Mouse (Mus musculus): ENCODE results near the gene Prkar2a. TPM values are rescaled to one million over a fixed set of nuclear protein-coding genes. Genes with fewer than 3 reads are reported as not detected.

Gene Prkar2a
- polyA plus RNA-seq, 1 experiment from 2014 or later = 59.3 TPM

DNA sequence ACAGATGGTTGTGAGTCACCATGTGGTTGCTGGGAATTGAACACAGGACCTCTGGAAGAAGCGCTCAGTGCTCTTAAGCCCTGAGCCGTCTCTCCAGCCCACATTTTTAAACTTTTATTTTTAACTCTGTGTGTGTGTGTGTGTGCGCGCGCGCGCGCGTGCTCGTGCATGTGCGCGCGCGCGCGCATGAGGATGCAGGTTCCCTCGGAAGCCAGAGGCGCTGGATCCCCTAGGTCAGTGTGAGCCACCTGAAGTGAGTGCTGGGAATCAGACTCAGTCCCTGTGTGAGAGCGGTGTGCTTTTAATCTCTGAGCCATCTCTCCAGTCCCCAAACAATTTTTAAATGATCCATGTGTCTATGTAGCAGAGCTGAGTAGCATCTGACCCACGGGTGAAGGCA lies 70.0 kb downstream of the Prkar2a start:
- H3K4me1 ChIP-seq = no peaks in the 10 kb centered on the region
- no peak overlapping the region for H3K4me3 ChIP-seq
- WGBS = 96% methylated on average over 20 of the region's 20 CpGs
- H3K9ac ChIP-seq = no peak overlapping the region
- no peaks in the 10 kb centered on the region for H3K27me3 ChIP-seq
- ATAC-seq (ENCODE audit: low FRiP score) = no peak
- no peak overlapping the region for H3K4me2 ChIP-seq (replicated peaks)
- no peak overlapping the region for H3K27ac ChIP-seq
- no peaks in the 10 kb centered on the region for H3K9me3 ChIP-seq (replicated peaks)
- no peaks in the 10 kb centered on the region for H3K36me3 ChIP-seq

DNA sequence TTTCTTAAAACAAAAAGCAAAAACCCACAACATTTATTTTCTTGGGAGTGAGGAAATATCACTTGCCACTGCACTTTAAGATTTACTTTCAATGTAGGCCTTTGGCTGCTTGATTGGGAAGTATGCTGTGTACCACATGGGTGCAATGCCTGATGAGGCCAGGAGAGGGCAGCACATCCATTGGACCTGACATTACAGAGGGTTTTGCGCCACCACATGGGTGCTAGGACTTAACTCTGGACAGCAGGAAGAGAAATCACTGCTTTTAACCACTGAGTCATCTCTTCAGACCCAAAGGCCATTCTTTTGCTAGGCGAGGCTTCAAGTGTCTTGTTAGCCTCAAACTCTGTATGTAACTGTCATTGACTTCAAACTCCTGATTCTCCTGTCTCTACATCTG lies 70.7 kb downstream of the Prkar2a start:
- H3K9me3 ChIP-seq (replicated peaks) = no peaks in the 10 kb centered on the region
- no peaks in the 10 kb centered on the region for H3K27me3 ChIP-seq
- no peak overlapping the region for H3K27ac ChIP-seq
- no peak for ATAC-seq (ENCODE audit: low FRiP score)
- no peak overlapping the region for H3K4me3 ChIP-seq
- 53% methylated on average over 2 of the region's 2 CpGs for WGBS
- no peaks in the 10 kb centered on the region for H3K4me1 ChIP-seq
- H3K9ac ChIP-seq = no peak overlapping the region
- H3K36me3 ChIP-seq = no peaks in the 10 kb centered on the region
- no peak overlapping the region for H3K4me2 ChIP-seq (replicated peaks)

DNA sequence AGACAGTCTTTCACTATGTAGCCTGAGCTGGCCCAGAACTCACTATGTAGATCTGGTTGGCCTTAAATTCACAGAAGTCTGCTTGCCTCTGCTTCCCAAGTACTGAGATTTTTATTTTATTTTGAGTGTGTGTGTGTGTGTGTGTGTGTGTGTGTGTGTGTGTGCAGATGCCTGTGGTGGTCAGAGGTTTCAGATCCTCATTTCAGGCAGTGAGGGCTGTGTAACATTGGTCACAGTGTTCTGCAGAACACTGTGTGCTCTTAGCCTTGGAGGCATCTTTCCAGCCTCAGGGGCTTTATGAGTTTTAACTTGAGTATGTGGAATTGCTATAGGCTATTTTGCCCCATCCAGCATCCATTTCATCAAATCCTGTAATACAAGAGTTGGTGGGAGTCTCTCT lies 72.4 kb downstream of the Prkar2a start:
- Histone ChIP-seq H3K27ac (no peak overlapping the region), H3K4me2 (replicated peaks) (no peak overlapping the region), H3K4me1 (no peaks in the 10 kb centered on the region), H3K4me3 (no peak overlapping the region), H3K9ac (no peak overlapping the region), H3K9me3 (replicated peaks) (no peaks in the 10 kb centered on the region), H3K36me3 (no peaks in the 10 kb centered on the region), H3K27me3 (no peaks in the 10 kb centered on the region)
- ATAC-seq (ENCODE audit: low FRiP score) = no peak

DNA sequence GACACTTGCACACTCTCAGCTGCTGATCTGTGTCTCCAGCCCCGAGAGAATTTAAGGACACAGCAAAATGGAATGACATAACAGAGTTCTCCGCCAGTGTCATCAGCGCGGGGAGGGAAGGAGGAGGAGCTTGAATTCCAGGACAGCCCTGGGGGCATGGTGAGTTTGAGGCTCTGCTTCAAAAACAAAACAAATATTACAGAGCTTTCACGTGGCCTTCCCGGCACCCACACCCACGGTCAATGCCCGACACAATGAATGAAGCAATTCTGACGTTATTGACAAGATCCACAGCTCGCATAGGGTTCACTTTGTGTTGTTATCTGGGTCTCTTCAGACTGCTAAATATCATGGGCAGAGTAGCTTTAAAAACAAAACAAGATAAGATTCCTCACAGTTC lies 75.9 kb downstream of the Prkar2a start:
- Histone ChIP-seq H3K9me3 (replicated peaks) (no peaks in the 10 kb centered on the region), H3K9ac (no peak overlapping the region), H3K36me3 (no peaks in the 10 kb centered on the region), H3K27ac (no peak overlapping the region), H3K4me3 (no peak overlapping the region), H3K27me3 (no peaks in the 10 kb centered on the region), H3K4me2 (replicated peaks) (no peak overlapping the region), H3K4me1 (no peaks in the 10 kb centered on the region)
- ATAC-seq (ENCODE audit: low FRiP score) = no peak
- WGBS = 75% methylated on average over 10 of the region's 10 CpGs

DNA sequence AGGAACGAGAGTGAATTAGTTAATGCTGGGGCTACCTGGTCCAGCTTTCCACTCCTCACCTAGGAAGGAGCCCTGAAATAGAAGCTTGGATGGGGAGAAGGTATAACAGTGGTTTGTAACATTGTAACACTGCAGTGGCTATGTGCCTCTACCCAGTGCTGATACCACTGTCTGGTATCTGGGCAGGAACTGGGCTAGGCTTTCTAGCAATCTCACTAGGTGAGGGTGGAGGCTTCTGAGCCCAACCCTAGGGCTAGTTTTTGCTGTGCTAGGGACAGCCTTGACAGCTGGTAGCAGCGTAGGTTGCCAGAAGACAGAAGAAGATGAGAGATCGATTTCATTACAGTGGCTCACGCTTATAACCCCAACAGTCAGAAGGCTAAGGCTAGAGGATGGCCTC lies 87.5 kb downstream of the Prkar2a start:
- WGBS = 89% methylated on average over 4 of the region's 4 CpGs
- no peak overlapping the region for H3K4me3 ChIP-seq

DNA sequence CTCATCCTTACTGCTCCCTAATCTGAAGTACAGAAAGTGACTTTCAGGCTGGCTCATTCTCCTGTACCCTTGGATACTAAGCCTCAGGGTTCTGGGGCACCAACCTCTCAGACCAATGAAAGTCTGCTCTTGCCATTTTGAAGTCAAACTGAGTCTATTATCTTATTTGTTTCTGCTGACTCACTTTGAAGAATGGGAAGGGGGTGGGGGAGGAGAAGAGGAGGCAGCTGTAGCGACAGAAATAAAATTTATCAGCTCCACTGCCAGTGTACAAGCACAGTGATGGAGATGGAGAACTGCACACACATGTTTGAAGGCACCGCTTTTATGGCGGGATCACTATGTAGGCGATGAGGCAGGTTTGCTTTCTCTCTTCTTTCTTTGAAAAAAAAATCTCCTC lies 88.2 kb downstream of the Prkar2a start:
- no peak overlapping the region for H3K4me3 ChIP-seq
- ATAC-seq (ENCODE audit: low FRiP score) = no peak
- H3K36me3 ChIP-seq = no peaks in the 10 kb centered on the region
- no peak overlapping the region for H3K4me2 ChIP-seq (replicated peaks)
- no peak overlapping the region for H3K27ac ChIP-seq
- no peaks in the 10 kb centered on the region for H3K9me3 ChIP-seq (replicated peaks)
- H3K4me1 ChIP-seq = 0 out of 2 replicates have a peak, but pooled peaks cover 4% of the 10 kb centered on the region
- no peaks in the 10 kb centered on the region for H3K27me3 ChIP-seq
- WGBS = 81% methylated on average over 4 of the region's 4 CpGs
- H3K9ac ChIP-seq = no peak overlapping the region

More for the DNA sequence above, 87.5 kb downstream of the Prkar2a start:
- H3K36me3 ChIP-seq = no peaks in the 10 kb centered on the region
- no peak overlapping the region for H3K9ac ChIP-seq
- no peaks in the 10 kb centered on the region for H3K4me1 ChIP-seq
- ATAC-seq (ENCODE audit: low FRiP score) = no peak
- no peak overlapping the region for H3K27ac ChIP-seq
- no peaks in the 10 kb centered on the region for H3K9me3 ChIP-seq (replicated peaks)
- H3K27me3 ChIP-seq = no peaks in the 10 kb centered on the region
- no peak overlapping the region for H3K4me2 ChIP-seq (replicated peaks)

DNA sequence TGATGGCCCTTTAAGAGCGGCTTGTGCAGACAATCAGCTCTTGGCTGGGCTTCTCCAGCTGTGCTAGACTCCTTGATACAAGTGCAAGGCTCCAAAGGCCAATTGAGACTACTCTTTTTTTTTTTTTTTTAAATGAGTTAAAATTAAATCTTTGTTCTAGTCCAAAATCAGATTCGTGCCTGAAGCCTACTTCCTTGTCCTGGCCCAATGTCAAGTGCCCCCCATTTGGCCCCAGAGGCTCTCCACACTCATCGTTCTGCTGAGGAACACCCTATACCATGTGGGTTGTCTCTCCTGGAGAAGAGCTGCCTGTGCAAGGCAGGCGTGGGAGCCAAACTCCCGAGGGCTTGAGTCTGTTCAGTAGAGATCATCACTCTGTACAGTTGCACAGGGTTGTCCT lies 91.8 kb downstream of the Prkar2a start:
- 68% methylated on average over 5 of the region's 5 CpGs for WGBS
- Histone ChIP-seq H3K27me3 (no peaks in the 10 kb centered on the region), H3K36me3 (no peaks in the 10 kb centered on the region), H3K4me2 (replicated peaks) (no peak overlapping the region), H3K9me3 (replicated peaks) (no peaks in the 10 kb centered on the region), H3K4me1 (peaks cover 21% of the 10 kb centered on the region), H3K9ac (no peak overlapping the region), H3K4me3 (no peak overlapping the region), H3K27ac (no peak overlapping the region)
- no peak for ATAC-seq (ENCODE audit: low FRiP score)

DNA sequence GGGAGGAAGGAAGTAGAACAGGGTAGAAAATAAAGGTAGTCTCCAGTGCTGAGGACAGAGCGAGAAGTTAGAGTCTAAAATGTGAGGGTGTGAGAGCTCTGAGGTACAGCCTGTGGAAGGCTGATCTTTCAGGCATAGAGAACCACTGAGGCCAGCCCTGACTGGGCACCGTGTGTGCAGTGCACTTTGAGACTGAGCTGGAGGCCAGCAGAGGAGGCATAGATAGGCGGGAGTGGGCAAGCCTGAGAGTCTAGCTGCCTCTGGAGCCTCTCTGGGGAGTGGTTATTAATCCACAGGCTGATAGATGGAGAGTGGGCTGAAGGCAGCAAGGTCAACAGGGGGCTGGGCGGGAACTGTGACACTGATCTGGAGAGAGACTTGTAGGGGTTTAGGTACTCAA lies 92.8 kb downstream of the Prkar2a start:
- Histone ChIP-seq H3K27me3 (no peaks in the 10 kb centered on the region), H3K36me3 (no peaks in the 10 kb centered on the region), H3K4me1 (peaks cover 30% of the 10 kb centered on the region), H3K27ac (no peak overlapping the region), H3K4me2 (replicated peaks) (no peak overlapping the region), H3K9ac (no peak overlapping the region), H3K9me3 (replicated peaks) (no peaks in the 10 kb centered on the region), H3K4me3 (no peak overlapping the region)
- 51% methylated on average over 4 of the region's 4 CpGs for WGBS
- no peak for ATAC-seq (ENCODE audit: low FRiP score)

DNA sequence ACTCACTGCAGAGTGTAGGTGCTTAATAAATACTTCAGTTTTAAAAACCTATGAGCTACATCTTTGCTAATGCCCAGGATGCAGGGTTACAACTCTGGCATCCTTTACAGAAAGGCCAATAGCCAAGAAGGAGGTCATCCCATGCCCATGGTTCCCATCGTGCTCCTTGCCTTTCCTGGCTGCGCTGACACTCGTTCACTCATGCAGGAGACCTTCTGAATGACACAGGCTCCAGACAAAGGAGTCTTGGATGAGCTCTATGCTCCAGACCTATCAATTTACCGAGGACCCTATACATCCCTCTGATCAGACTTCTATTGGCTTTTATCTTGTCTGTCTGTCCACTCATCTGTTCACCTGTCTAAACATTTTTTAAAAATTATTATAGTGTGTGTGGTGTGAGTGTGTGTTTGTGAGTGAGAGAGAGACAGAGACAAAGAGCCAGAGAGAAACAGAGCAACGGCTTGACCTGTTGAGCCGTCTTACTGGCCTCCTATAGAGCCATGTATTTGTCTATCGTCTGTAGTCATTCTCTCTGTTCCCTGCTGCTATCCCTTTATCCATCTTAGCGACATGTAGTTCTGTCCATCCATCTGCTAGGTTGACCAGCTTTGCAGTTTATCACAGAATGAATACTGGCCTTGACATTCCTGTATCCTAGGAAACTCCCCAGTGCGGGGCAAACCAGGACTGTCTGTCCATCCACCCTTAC lies 93.9 kb downstream of the Prkar2a start:
- Histone ChIP-seq H3K4me3 (peak overlapping the region; percentile 87), H3K9me3 (replicated peaks) (no peaks in the 10 kb centered on the region), H3K4me2 (replicated peaks) (peak overlapping the region; percentile 77), H3K9ac (peak overlapping the region; percentile 95), H3K4me1 (peaks cover 40% of the 10 kb centered on the region), H3K27me3 (no peaks in the 10 kb centered on the region), H3K36me3 (no peaks in the 10 kb centered on the region), H3K27ac (peak overlapping the region; percentile 98)
- 12% methylated on average over 9 of the region's 9 CpGs for WGBS
- ATAC-seq (ENCODE audit: low FRiP score) = peak; percentile 18; the same call in 1 of the 2 replicates

DNA sequence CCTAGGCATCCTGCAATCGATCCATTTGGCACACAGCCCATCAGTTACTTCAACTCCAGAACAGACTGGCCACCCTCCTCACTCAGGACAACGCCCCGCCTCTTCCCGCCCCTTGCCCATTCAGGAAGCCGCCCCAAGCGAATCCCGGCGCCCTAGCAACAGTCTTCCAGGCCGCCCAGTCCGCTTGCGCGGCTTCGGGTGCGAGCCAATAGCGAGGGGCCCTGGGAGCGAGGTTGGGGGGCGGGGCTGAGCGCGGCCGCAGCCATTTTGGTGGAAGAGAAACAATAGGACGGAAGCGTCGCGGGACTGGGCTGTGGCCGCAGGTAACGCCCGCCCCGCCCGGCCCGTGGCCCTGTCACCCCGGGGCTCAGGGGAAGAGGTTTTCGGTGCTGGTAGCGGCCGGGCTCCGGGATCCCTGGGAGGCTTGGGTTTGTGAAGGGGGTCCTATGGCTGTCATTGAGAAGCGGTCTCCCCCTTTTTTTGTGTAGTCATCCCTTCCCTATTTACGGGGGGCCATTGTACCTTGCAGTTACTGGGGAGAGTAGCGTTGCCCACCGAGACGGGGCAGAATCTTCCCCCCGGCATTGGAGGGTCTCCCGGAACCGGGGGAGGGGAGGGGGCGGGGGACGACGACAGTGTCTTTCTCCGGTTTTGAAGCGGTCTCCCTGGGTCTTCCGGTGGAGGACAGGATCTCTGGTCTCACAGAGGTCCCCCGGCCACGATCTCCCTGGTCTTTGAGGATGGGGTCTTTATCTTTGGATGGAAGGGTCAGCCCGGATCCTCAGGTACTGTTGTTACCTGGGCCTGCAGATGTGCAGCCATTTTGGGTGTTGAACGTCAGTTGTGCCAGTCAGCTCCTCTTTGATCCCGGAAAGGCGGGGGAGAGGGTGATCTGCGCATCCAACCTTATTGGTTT lies 94.7 kb downstream of the Prkar2a start, which contains the start of gene Ip6k2:
Ip6k2 (plus strand) TSS at position 249 of the 916 bp plus-strand sequence.
- H3K4me1 ChIP-seq = peaks cover 48% of the 10 kb centered on the region

DNA sequence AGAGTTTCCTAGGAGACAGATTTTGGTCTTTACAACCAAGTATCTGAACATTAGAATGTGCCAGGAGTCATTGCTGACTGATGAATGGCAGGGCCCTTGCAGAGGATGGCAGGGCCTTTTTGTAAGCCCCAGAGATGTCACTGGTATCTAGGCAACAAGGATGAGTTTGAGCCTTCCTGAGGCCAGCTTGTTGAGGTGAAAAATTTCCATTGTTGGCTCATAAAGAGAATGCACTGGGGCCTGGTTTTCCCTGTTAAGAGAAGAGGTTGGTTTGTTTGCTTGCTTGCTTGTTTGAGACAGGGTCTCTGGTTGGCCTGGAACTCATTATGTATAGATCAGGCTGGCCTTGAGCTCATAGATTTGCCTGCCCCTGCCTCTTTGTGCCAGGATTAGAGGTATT lies 96.3 kb downstream of the Prkar2a start:
- Histone ChIP-seq H3K4me2 (replicated peaks) (peak overlapping the region; percentile 77), H3K9ac (peak overlapping the region; percentile 95), H3K9me3 (replicated peaks) (no peaks in the 10 kb centered on the region), H3K27me3 (no peaks in the 10 kb centered on the region), H3K4me3 (peak overlapping the region; percentile 87), H3K36me3 (no peaks in the 10 kb centered on the region; the same call in 1 of the 2 replicates), H3K4me1 (peaks cover 64% of the 10 kb centered on the region), H3K27ac (peak overlapping the region; percentile 98)
- no peak for ATAC-seq (ENCODE audit: low FRiP score)

More for the DNA sequence above, 94.7 kb downstream of the Prkar2a start, which contains the start of gene Ip6k2:
- Histone ChIP-seq H3K27me3 (no peaks in the 10 kb centered on the region), H3K9ac (peak within 1 kb of the TSS; percentile 95), H3K4me2 (replicated peaks) (peak within 1 kb of the TSS; percentile 77), H3K27ac (peak within 1 kb of the TSS; percentile 98), H3K9me3 (replicated peaks) (no peaks in the 10 kb centered on the region), H3K36me3 (no peaks in the 10 kb centered on the region; the same call in 1 of the 2 replicates), H3K4me3 (peak within 1 kb of the TSS; percentile 87)
- WGBS = under 1% methylated on average over 56 of the region's 56 CpGs
- ATAC-seq (ENCODE audit: low FRiP score) = peak; percentile 98

DNA sequence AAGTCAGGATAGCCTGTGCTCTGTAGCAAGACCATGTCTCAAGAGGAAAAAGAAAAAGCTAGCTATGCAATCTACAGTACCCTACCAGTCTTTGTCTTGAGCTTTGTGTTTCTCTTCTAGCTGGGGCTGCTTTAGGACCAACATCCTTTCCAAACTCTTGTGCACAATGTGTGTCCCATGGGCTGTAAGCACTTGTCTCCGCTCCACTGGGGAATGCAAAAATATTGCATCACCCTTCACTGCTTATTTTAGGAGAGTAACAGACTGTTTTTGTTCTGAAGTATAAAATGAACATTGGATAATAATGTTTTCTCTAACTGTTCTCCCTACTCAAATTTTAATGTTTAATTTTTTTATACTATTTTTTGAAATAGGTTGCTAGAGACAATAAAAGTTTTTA lies 97.4 kb downstream of the Prkar2a start:
- H3K4me3 ChIP-seq = peak overlapping the region; percentile 87
- WGBS = 96% methylated on average over 1 of the region's 1 CpGs
- no peaks in the 10 kb centered on the region; the same call in 1 of the 2 replicates for H3K36me3 ChIP-seq
- H3K27ac ChIP-seq = no peak overlapping the region
- peak overlapping the region; percentile 77 for H3K4me2 ChIP-seq (replicated peaks)
- no peak overlapping the region for H3K9ac ChIP-seq
- no peaks in the 10 kb centered on the region for H3K9me3 ChIP-seq (replicated peaks)
- peaks cover 73% of the 10 kb centered on the region for H3K4me1 ChIP-seq
- no peak for ATAC-seq (ENCODE audit: low FRiP score)
- no peaks in the 10 kb centered on the region for H3K27me3 ChIP-seq
